In genomic region chr2:132385194-132385838, GRCm38 (mm10) we compare ENCODE assay signal across 8 mouse cellular contexts. TPM values are rescaled to one million over a fixed set of nuclear protein-coding genes. Genes with fewer than 3 reads are reported as not detected.
DNase-seq lines count a peak whose midpoint lies in the region; ATAC-seq and TF ChIP-seq lines count a peak whose summit lies in the region.

Prokr2 (minus strand) TSS chr2:132385447.

- peaks cover 15% of the 10 kb centered on the region for H3K4me1 ChIP-seq in heart, embryonic 10.5 days
- H3K4me1 ChIP-seq in ES-E14 (ENCODE audit: control insufficient read depth in 2 of 2, insufficient read depth in 2 of 2, low read length in 2 of 2, poor library complexity in 1 of 2), result no peaks in the 10 kb centered on the region
- 0 out of 2 replicates have a peak, but pooled peaks cover 1% of the 10 kb centered on the region for H3K4me1 ChIP-seq in forebrain, embryonic 11.5 days (replicated peaks; ENCODE audit: control insufficient read depth, insufficient read depth, low read length)
- H3K4me1 ChIP-seq in midbrain, postnatal 0 days (ENCODE audit: insufficient read depth, low read length), result no peaks in the 10 kb centered on the region

- H3K9me3 ChIP-seq in heart, embryonic 10.5 days, result no peaks in the 10 kb centered on the region
- no peaks in the 10 kb centered on the region for H3K9me3 ChIP-seq in ES-E14 (ENCODE audit: control insufficient read depth, insufficient read depth, low read depth, low read length)
- no peaks in the 10 kb centered on the region for H3K9me3 ChIP-seq in forebrain, embryonic 11.5 days (ENCODE audit: control insufficient read depth, low read length)
- no peaks in the 10 kb centered on the region for H3K9me3 ChIP-seq in midbrain, postnatal 0 days (ENCODE audit: low read length)

- WGBS in heart, embryonic 10.5 days, result 1% methylated on average over 29 of the region's 29 CpGs
- WGBS in forebrain, embryonic 11.5 days, result under 1% methylated on average over 29 of the region's 29 CpGs
- WGBS in midbrain, postnatal 0 days, result under 1% methylated on average over 29 of the region's 29 CpGs

- peak within 1 kb of the TSS; percentile 72 for H3K4me3 ChIP-seq in heart, embryonic 10.5 days
- H3K4me3 ChIP-seq in ES-E14 (ENCODE audit: insufficient read depth in 1 of 2, low read depth in 1 of 2, low read length in 2 of 2, poor library complexity in 1 of 2, severe bottlenecking in 1 of 2), result peak within 1 kb of the TSS; percentile 71 to 83
- H3K4me3 ChIP-seq in forebrain, embryonic 11.5 days (ENCODE audit: low read depth, low read length), result peak within 1 kb of the TSS; percentile 57
- H3K4me3 ChIP-seq in midbrain, postnatal 0 days (ENCODE audit: low read depth, low read length), result peak within 1 kb of the TSS; percentile 57

- in situ Hi-C loops in ES-E14 (cut with MboI; ENCODE audit: low sequenced_read_pairs in 2 of 2, unreplicated experiment in 2 of 2), result no loop called here

- no peak for TF ChIP-seq CTCF in midbrain, postnatal 0 days (IDR thresholded peaks at IDR 0.05)

- peaks cover 77% of the 10 kb centered on the region for H3K27me3 ChIP-seq in heart, embryonic 10.5 days (ENCODE audit: insufficient read depth, poor library complexity, severe bottlenecking)
- H3K27me3 ChIP-seq in forebrain, embryonic 11.5 days (ENCODE audit: control insufficient read depth, insufficient read depth, low read length), result peaks cover 4% of the 10 kb centered on the region; the same call in 1 of the 2 replicates
- 0 out of 2 replicates have a peak, but pooled peaks cover 3% of the 10 kb centered on the region for H3K27me3 ChIP-seq in midbrain, postnatal 0 days (ENCODE audit: insufficient read depth, low read length)

- ATAC-seq in forebrain, embryonic 11.5 days (replicated peaks; ENCODE audit: low FRiP score), result peak; percentile 68
- ATAC-seq in midbrain, postnatal 0 days (ENCODE audit: low FRiP score), result 0 out of 2 replicates have a peak, but pooled peaks have one; percentile 4

- H3K27ac ChIP-seq in heart, embryonic 10.5 days, result peak within 1 kb of the TSS; percentile 47; the same call in 1 of the 2 replicates
- no peak within 1 kb of the TSS for H3K27ac ChIP-seq in ES-E14 (ENCODE audit: insufficient read depth, low read depth, low read length, poor library complexity, severe bottlenecking)
- no peak within 1 kb of the TSS for H3K27ac ChIP-seq in forebrain, embryonic 11.5 days (ENCODE audit: low read depth, low read length)
- no peak within 1 kb of the TSS for H3K27ac ChIP-seq in midbrain, postnatal 0 days (ENCODE audit: low read depth, low read length)

- peak within 1 kb of the TSS; percentile 42 for H3K9ac ChIP-seq in ES-E14 (ENCODE audit: insufficient read depth, low read depth, low read length, poor library complexity, severe bottlenecking)
- peak within 1 kb of the TSS; percentile 59 for H3K9ac ChIP-seq in forebrain, embryonic 11.5 days (ENCODE audit: low read length)
- H3K9ac ChIP-seq in midbrain, postnatal 0 days (replicated peaks; ENCODE audit: low read length, poor library complexity, severe bottlenecking), result peak within 1 kb of the TSS; percentile 55

- H3K4me2 ChIP-seq in forebrain, embryonic 11.5 days (ENCODE audit: low read depth, low read length, severe bottlenecking), result peak within 1 kb of the TSS; percentile 96
- H3K4me2 ChIP-seq in midbrain, postnatal 0 days (ENCODE audit: low read depth, low read length, poor library complexity, severe bottlenecking), result peak within 1 kb of the TSS; percentile 95

- no peak for DNase-seq in heart, embryonic 10.5 days (ENCODE audit: low spot score)
- no peak for DNase-seq in heart, adult 18-20 months
- peak; percentile 42 for DNase-seq in ES-E14 (ENCODE audit: low read depth, low spot score)
- peak; percentile 79 for DNase-seq in forebrain, embryonic 11.5 days (ENCODE audit: low spot score)
- DNase-seq in kidney, postnatal 10 days, result peak; percentile 35
- DNase-seq in midbrain, postnatal 0 days (ENCODE audit: low spot score), result no peak
- no peak for DNase-seq in c-Kit-positive CD71-positive TER-119-positive erythroid progenitor cells, embryonic 14.5 days (ENCODE audit: low spot score)
- DNase-seq in natural killer cell, adult 2 months (ENCODE audit: low spot score in 2 of 2), result no peak

- no peaks in the 10 kb centered on the region for H3K36me3 ChIP-seq in heart, embryonic 10.5 days
- H3K36me3 ChIP-seq in ES-E14 (ENCODE audit: control insufficient read depth, insufficient read depth, low read length, poor library complexity, severe bottlenecking), result no peaks in the 10 kb centered on the region
- no peaks in the 10 kb centered on the region for H3K36me3 ChIP-seq in forebrain, embryonic 11.5 days (ENCODE audit: control insufficient read depth, insufficient read depth, low read length)
- H3K36me3 ChIP-seq in midbrain, postnatal 0 days (ENCODE audit: insufficient read depth, low read length), result no peaks in the 10 kb centered on the region

TF ChIP-seq in ES-E14, 5 proteins besides CTCF, POLR2A, EP300 and RAD21:
- TF ChIP-seq ZC3H11A (IDR thresholded peaks at IDR 0.05; ENCODE audit: borderline replicate concordance, low read depth, low read length), result no peak
- no peak for TF ChIP-seq ZNF384 (IDR thresholded peaks at IDR 0.05; ENCODE audit: low read depth, low read length)
- TF ChIP-seq MAFK (IDR thresholded peaks at IDR 0.05; ENCODE audit: insufficient read depth, low read depth, low read length), result no peak
- no peak for TF ChIP-seq CHD2 (IDR thresholded peaks at IDR 0.05; ENCODE audit: low read depth, low read length)
- no peak for TF ChIP-seq HCFC1 (IDR thresholded peaks at IDR 0.05; ENCODE audit: borderline replicate concordance, insufficient read depth, low read length)

RNA-seq across cellular contexts. Expression of gene Prokr2, which starts in this region (rescaled TPM):
- polyA plus RNA-seq in heart, embryonic 10.5 days (2016; fragmentation: Nextera tagmentation; extraction: Ambion mirVana), result 2.3 and 2.8 TPM in 2 replicates
- total RNA-seq in heart, adult 18-20 months (2021), result under 1 TPM; 0.10 to 0.12 TPM
- 0.22 and 0.95 TPM in 2 replicates for total RNA-seq in ES-E14 (2012; rRNA removed)
- polyA plus RNA-seq in forebrain, embryonic 11.5 days (2014; fragmentation: Nextera tagmentation; extraction: Ambion mirVana), result 3.3 TPM in 2 replicates
- 23.8 and 24.9 TPM in 2 replicates for total RNA-seq in midbrain, postnatal 0 days (2014; rRNA removed)
- polyA plus RNA-seq in midbrain, postnatal 0 days (2015; fragmentation: Nextera tagmentation; extraction: Ambion mirVana), result 5.2 and 6.5 TPM in 2 replicates

Comparison
In these comparisons a context has a peak if more than half of its experiments do, and no peak if none do; other contexts are left out.
1. RNA of gene Prokr2 (total RNA-seq): 23.8 to 24.9 TPM in midbrain, postnatal 0 days; 0.22 to 0.95 TPM in ES-E14 and 0.10 to 0.12 TPM in heart, adult 18-20 months; every median in the first group is over 10 times any median in the second.
2. Peak in DNase-seq, H3K4me3 ChIP-seq and H3K9ac ChIP-seq in ES-E14; RNA of the gene not detected or under 1 TPM.
3. DNase-seq: peak in forebrain, embryonic 11.5 days (single experiment) and kidney, postnatal 10 days (single experiment); none in heart, embryonic 10.5 days (single experiment), heart, adult 18-20 months (0 of 2), midbrain, postnatal 0 days (single experiment), c-Kit-positive CD71-positive TER-119-positive erythroid progenitor cells, embryonic 14.5 days (single experiment) and natural killer cell, adult 2 months (0 of 2).
4. Peak in every context shown above with its lines, with median percentiles within 50 percentile points of each other: H3K4me3 ChIP-seq and H3K9ac ChIP-seq.